Mouse (Mus musculus): ENCODE results near the gene Msi2. TPM values are rescaled to one million over a fixed set of nuclear protein-coding genes. Genes with fewer than 3 reads are reported as not detected.

Gene Msi2
- polyA plus RNA-seq, 1 experiment from 2014 or later, result 25.3 TPM

DNA sequence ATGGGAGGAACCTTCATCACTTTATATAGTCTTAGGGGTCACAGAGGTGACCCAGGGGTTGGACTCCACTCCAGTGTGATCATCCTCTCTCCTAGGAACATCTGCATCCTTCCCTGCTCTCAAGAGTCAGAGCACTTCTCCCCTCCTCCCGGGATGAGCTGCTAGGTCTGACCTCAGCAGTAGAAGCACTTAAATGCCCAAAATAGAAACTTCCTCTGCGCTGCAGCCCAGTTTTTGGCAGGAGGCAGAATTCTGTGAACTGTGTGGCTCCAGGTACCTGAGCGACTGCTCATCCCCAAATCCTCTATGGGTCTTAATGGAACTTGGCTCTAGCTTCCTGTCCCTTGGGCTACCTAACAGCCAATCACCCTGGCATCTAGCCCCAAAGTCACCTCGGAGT lies 228.3 kb downstream of the Msi2 start:
- peak overlapping the region; percentile 71 for H3K27ac ChIP-seq (replicated peaks)
- no peak overlapping the region for H3K4me3 ChIP-seq
- WGBS, result 90% methylated on average over 4 of the region's 4 CpGs
- peaks cover 35% of the 10 kb centered on the region for H3K36me3 ChIP-seq
- no peak for DNase-seq (ENCODE audit: low spot score)
- H3K27me3 ChIP-seq (ENCODE audit: low read depth, poor library complexity, severe bottlenecking), result no peaks in the 10 kb centered on the region
- no peaks in the 10 kb centered on the region for H3K9me3 ChIP-seq (replicated peaks)
- H3K4me1 ChIP-seq, result peaks cover 63% of the 10 kb centered on the region

DNA sequence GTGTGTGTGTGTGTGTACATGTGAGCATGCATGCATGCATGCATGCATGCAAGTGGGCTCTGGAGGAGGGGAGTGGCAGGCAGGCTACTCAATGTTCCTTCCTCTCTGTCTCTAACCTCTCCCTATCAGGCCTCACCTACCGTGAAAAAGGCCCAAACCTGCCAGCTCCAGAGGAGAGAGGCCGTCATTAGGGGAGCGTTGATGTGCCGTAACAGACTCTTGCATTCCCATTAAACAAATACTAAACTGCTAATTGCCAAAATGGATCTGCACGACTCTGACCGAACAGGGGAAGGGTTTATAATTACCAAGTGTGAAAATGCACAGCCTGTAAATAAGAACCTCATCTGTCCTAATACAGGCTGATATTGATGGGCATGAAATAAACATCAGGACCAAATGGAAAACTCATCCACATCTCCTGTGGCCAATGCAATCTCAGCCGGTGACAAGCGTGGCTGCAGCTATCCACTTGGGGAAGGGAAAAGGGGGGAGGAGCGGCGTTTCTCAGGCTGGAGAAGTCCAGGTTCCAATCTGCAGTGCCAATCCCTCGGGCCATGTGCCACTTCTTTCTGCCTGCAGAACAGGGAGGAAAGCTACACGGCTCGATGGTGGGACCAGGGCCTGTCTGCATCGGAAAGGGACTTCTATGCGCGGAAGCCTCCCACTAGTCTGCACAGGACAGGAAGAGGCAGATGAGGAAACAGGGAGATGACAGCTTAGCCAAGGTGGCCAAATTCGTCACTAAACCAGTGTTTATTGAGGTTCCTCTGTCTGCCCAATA lies 229.2 kb downstream of the Msi2 start:
- H3K9me3 ChIP-seq (replicated peaks), result no peaks in the 10 kb centered on the region
- peak overlapping the region; percentile 71 for H3K27ac ChIP-seq (replicated peaks)
- peaks cover 31% of the 10 kb centered on the region for H3K36me3 ChIP-seq
- WGBS, result 87% methylated on average over 17 of the region's 17 CpGs
- no peak overlapping the region for H3K4me3 ChIP-seq
- no peak for DNase-seq (ENCODE audit: low spot score)
- no peaks in the 10 kb centered on the region for H3K27me3 ChIP-seq (ENCODE audit: low read depth, poor library complexity, severe bottlenecking)
- H3K4me1 ChIP-seq, result peaks cover 66% of the 10 kb centered on the region

DNA sequence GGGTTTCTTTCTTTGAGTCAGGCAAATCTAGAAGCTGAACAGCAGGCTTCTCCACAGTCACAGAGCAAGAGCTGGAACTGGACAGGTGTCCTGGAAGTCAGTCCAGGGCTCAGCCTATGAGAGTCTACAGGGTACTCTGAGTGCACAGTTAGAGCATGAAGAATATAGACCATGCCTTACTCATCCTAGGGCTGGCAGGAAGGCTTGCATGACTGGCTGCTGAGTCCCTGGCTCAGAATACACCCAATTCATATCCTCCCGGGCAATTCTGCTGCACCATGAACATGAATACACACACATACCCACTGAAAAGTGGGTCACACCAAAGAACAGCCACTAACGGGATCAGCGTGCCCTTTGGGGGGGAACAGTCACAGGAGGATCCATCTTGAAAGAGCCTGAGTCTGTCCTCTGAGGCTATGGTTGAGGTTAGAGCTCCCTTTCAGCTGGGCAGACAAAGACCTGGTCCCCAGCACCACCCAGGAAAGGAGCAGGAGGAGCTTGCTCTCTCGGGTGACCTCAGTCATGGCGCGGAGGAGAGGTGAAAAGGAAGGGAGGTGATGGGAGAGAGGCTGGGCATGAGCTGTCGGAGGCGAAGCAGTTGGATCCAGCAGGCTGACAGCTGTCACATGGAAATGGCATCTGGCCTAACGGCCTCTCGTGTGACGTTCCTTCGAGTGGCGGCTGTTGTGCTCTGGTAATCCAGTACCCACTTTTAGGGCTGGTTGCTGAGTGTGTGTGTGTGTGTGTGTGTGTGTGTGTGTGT lies 230.0 kb downstream of the Msi2 start:
- 77% methylated on average over 13 of the region's 13 CpGs for WGBS
- no peaks in the 10 kb centered on the region for H3K27me3 ChIP-seq (ENCODE audit: low read depth, poor library complexity, severe bottlenecking)
- DNase-seq (ENCODE audit: low spot score), result no peak
- H3K27ac ChIP-seq (replicated peaks), result peak overlapping the region; percentile 71
- no peak overlapping the region for H3K4me3 ChIP-seq
- H3K36me3 ChIP-seq, result peaks cover 30% of the 10 kb centered on the region
- no peaks in the 10 kb centered on the region for H3K9me3 ChIP-seq (replicated peaks)
- H3K4me1 ChIP-seq, result peaks cover 72% of the 10 kb centered on the region

DNA sequence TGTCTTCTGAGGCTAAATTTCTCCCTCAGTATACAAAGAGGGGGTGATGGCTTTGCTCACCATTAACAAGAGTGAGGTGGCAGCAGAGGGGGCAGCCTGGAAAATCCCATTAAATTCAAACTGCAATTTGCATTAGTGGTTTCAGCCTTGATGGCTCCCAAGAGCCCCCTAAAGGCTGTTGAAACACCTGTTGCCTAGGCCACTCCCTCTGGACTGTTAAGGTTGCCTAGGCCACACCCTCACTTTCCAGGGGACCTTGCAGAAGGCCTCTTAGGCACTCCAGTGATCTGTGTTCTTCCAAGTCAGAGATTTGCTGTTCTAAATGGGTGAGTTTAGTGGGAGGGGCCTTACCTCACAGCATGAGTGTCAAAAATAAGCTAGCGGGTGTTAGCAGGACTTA lies 232.3 kb downstream of the Msi2 start:
- 79% methylated on average over 1 of the region's 1 CpGs for WGBS
- H3K9me3 ChIP-seq (replicated peaks), result no peaks in the 10 kb centered on the region
- peak overlapping the region; percentile 96 for H3K27ac ChIP-seq (replicated peaks)
- H3K36me3 ChIP-seq, result peaks cover 25% of the 10 kb centered on the region
- no peaks in the 10 kb centered on the region for H3K27me3 ChIP-seq (ENCODE audit: low read depth, poor library complexity, severe bottlenecking)
- peaks cover 86% of the 10 kb centered on the region for H3K4me1 ChIP-seq
- no peak overlapping the region for H3K4me3 ChIP-seq
- DNase-seq (ENCODE audit: low spot score), result no peak

DNA sequence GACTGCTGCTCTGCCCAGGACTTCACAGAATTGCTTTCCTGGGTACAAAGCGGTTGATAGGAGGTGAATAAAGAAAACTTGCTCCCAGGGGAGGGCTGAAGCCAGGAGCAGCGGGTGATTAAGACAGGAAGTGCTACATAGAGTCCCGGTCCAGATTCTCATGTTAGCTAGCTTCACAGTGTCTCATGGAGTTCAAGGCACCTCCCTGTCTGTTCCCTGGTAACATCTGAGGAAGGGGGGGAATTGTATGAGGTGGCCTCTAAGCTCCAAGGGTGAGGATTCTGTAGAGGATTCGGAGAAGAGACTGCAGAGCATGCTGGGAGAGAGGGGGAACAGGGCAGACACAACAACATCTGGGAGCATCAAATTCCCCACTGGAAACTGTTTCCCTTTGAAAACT lies 233.2 kb downstream of the Msi2 start:
- DNase-seq (ENCODE audit: low spot score), result no peak
- Histone ChIP-seq H3K4me3 (no peak overlapping the region), H3K4me1 (peaks cover 92% of the 10 kb centered on the region), H3K27ac (replicated peaks) (peak overlapping the region; percentile 96), H3K9me3 (replicated peaks) (no peaks in the 10 kb centered on the region), H3K36me3 (peaks cover 25% of the 10 kb centered on the region), H3K27me3 (ENCODE audit: low read depth, poor library complexity, severe bottlenecking) (no peaks in the 10 kb centered on the region)
- 55% methylated on average over 4 of the region's 4 CpGs for WGBS

DNA sequence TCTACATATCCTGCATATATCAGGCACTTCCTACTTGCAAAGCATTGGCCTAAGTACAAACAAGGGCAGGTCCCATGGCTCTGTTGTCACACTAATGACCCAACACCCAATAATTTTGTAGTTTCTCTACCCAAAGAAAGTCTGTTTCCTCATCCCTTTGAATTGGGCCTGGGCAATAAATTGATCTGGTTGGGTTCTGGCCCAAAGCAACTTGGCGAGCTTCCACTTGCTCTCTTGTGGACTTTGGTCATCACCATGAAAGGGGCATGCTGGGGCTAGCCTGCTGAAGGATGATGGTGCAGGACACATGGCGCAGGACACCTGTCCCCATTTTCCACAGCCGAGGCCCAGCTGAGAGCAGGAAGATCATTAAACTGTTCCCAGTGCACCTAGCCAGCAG lies 234.3 kb downstream of the Msi2 start:
- Histone ChIP-seq H3K9me3 (replicated peaks) (no peaks in the 10 kb centered on the region), H3K36me3 (peaks cover 26% of the 10 kb centered on the region), H3K4me3 (no peak overlapping the region), H3K27me3 (ENCODE audit: low read depth, poor library complexity, severe bottlenecking) (no peaks in the 10 kb centered on the region), H3K4me1 (peaks cover 92% of the 10 kb centered on the region), H3K27ac (replicated peaks) (peak overlapping the region; percentile 96)
- DNase-seq (ENCODE audit: low spot score), result no peak
- 93% methylated on average over 3 of the region's 3 CpGs for WGBS

DNA sequence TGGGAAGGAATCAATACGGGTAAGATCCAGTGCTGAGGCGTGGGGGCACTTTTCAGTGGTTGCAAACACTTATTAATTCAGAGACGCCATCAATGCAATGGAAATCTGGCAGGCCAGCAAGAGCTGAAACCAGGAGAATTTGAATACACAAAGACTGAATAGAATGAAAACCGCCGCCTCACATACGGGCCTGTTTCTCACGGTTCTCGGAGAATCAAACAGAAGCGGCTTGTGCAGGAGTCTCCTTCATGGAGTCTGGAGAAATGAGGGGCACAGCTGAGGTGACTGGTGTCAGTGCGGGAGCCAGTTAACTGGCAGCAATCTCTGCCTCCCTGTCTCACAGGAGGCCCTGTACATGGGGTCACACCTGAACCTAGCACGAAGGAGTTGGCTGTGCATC lies 235.7 kb downstream of the Msi2 start:
- H3K9me3 ChIP-seq (replicated peaks), result no peaks in the 10 kb centered on the region
- H3K4me1 ChIP-seq, result peaks cover 90% of the 10 kb centered on the region
- H3K4me3 ChIP-seq, result peak overlapping the region; percentile 30
- H3K27me3 ChIP-seq (ENCODE audit: low read depth, poor library complexity, severe bottlenecking), result no peaks in the 10 kb centered on the region
- WGBS, result 18% methylated on average over 11 of the region's 11 CpGs
- H3K27ac ChIP-seq (replicated peaks), result peak overlapping the region; percentile 96
- DNase-seq (ENCODE audit: low spot score), result peak; percentile 70
- peaks cover 29% of the 10 kb centered on the region for H3K36me3 ChIP-seq

DNA sequence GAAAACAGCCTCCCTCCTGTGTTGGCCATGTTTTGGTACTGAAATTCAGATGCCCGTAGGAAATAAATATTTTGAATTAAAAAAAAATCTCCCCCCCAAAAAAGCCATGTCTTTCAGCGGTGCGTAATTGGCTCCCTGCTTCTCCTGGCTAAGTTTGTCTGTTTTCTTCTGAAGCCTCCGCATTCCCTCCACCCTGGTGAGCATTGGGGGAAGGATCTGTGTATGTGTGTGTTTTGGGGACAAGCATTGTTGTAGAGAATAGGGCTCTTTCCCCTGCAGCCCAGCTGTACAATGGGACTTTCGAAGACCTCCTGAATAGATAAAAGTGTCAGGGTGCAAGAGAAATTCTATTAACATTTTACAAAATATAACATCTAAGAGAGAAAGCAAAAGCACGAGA lies 236.1 kb downstream of the Msi2 start:
- peak; percentile 57 for DNase-seq (ENCODE audit: low spot score)
- peaks cover 33% of the 10 kb centered on the region for H3K36me3 ChIP-seq
- H3K27me3 ChIP-seq (ENCODE audit: low read depth, poor library complexity, severe bottlenecking), result no peaks in the 10 kb centered on the region
- 26% methylated on average over 6 of the region's 6 CpGs for WGBS
- no peaks in the 10 kb centered on the region for H3K9me3 ChIP-seq (replicated peaks)
- peaks cover 90% of the 10 kb centered on the region for H3K4me1 ChIP-seq
- H3K27ac ChIP-seq (replicated peaks), result peak overlapping the region; percentile 96
- H3K4me3 ChIP-seq, result peak overlapping the region; percentile 42

DNA sequence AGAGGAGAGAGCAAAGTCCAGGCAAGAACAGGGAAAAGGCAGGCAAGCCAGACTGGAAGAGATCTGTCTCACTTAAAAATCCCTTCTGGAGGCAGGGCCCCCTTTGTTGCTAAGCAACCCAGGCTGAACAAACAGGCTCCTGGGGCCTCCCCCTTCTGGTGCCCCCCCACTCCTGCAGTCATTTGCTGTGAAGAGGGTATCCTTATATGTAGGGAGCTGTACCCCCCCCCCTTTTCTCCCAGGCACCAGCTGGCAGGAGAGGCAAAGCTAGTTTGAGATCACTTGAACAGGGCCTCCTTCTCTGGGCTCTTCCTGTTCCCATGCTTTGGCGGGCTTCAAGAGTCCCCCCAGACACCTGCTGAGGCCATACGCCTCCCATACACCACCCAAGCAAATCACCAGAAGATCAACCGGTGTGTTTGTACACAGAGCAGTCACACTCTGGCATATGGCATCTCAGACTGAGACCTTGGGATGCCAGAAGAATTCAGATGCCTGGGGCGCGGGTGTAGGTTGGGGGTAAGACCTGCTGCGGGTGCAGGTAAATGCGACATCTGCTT lies 236.6 kb downstream of the Msi2 start:
- WGBS, result 33% methylated on average over 7 of the region's 7 CpGs
- H3K4me1 ChIP-seq, result peaks cover 90% of the 10 kb centered on the region
- no peaks in the 10 kb centered on the region for H3K9me3 ChIP-seq (replicated peaks)
- H3K36me3 ChIP-seq, result peaks cover 37% of the 10 kb centered on the region
- H3K4me3 ChIP-seq, result peak overlapping the region; percentile 42
- H3K27me3 ChIP-seq (ENCODE audit: low read depth, poor library complexity, severe bottlenecking), result no peaks in the 10 kb centered on the region
- peak; percentile 87 for DNase-seq (ENCODE audit: low spot score)
- peak overlapping the region; percentile 96 for H3K27ac ChIP-seq (replicated peaks)

DNA sequence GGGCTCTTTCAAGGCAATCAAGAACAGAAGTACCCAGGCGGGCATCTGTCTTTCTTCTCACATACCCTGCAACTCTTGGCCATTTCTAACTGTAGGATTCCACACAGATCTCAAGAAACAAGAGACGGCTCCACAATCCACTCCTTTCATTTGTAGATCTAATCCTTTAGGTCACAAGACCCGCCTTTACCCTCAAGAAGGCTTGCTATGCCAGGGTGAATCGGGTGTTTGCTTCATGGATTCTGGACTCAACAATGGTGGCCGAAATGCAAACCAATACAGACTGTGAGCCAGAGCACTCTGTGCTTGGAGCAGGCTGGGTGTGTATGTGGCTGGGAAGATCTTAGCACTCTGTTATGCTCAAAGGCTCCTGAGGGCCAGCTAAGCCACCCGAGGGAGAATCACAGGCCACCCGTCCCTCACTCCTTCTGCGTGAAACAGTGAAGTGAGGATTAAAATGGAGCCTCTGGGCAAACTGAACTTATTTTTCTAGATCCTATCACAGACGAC lies 237.2 kb downstream of the Msi2 start:
- H3K9me3 ChIP-seq (replicated peaks), result no peaks in the 10 kb centered on the region
- 29% methylated on average over 9 of the region's 9 CpGs for WGBS
- no peaks in the 10 kb centered on the region for H3K27me3 ChIP-seq (ENCODE audit: low read depth, poor library complexity, severe bottlenecking)
- H3K27ac ChIP-seq (replicated peaks), result peak overlapping the region; percentile 96
- no peak for DNase-seq (ENCODE audit: low spot score)
- H3K36me3 ChIP-seq, result peaks cover 43% of the 10 kb centered on the region
- H3K4me1 ChIP-seq, result peaks cover 90% of the 10 kb centered on the region
- peak overlapping the region; percentile 42 for H3K4me3 ChIP-seq

DNA sequence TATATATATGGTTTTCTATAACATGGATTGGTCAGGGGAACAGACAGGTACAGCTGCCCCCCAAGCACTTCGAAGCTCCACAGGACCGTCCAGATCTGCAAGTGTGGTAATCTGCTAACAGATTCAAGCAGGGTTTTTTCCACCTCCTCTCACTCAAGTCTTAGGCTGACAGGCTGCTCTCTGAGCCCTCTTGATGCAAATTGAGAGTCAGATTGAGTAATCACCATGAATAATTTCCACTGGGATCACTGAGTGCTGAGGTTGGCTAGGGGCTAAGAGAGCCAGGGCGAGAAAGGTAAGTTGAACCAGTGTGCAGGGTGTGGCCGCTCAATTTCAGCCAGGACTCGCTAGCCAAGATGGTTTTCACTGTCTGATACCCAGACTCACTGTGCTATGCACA lies 238.8 kb downstream of the Msi2 start:
- peaks cover 89% of the 10 kb centered on the region for H3K4me1 ChIP-seq
- H3K9me3 ChIP-seq (replicated peaks), result no peaks in the 10 kb centered on the region
- peak overlapping the region; percentile 96 for H3K27ac ChIP-seq (replicated peaks)
- DNase-seq (ENCODE audit: low spot score), result no peak
- H3K4me3 ChIP-seq, result no peak overlapping the region
- no peaks in the 10 kb centered on the region for H3K27me3 ChIP-seq (ENCODE audit: low read depth, poor library complexity, severe bottlenecking)
- 81% methylated on average over 5 of the region's 5 CpGs for whole genome bisulfite sequencing
- H3K36me3 ChIP-seq, result peaks cover 57% of the 10 kb centered on the region

DNA sequence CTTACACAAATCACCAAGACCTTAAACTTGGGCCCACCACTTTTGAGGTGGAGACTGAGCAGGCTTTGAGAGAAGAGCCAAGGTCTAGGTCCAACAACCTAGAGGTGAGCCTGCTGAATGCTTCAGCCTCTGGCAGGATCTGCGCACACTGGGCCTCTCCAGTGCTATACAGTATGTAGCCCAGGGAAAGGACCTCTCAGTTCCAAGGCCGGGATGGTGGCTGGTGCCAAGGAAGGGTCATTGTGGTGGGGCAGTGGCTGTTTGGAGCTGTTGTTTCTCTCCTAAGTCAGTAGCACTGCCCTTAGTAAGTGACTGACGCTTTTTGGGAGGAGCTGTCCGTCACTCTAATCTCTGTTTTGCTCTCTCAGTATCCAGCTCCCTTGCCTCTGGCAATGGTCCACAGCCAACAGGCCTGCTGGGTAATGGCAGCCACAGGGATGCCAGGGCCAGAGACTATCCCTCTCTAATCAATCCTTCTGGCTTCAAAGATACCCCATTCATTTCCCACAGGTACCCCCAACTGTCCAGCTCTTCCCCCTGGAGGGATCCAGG lies 243.3 kb downstream of the Msi2 start:
- no peaks in the 10 kb centered on the region for H3K27me3 ChIP-seq (ENCODE audit: low read depth, poor library complexity, severe bottlenecking)
- no peak for DNase-seq (ENCODE audit: low spot score)
- no peaks in the 10 kb centered on the region for H3K9me3 ChIP-seq (replicated peaks)
- peaks cover 88% of the 10 kb centered on the region for H3K4me1 ChIP-seq
- no peak overlapping the region for H3K4me3 ChIP-seq
- H3K27ac ChIP-seq (replicated peaks), result peak overlapping the region; percentile 76
- 75% methylated on average over 4 of the region's 4 CpGs for WGBS
- H3K36me3 ChIP-seq, result peaks cover 56% of the 10 kb centered on the region
